Mouse (Mus musculus) mouse trophoblast stem cell (cell line): ENCODE results near the gene Ccdc73.

Experiments used
- in situ Hi-C, 2 experiments: fragments of 300-500 bp; cut with MseI, MboI; formaldehyde crosslinking; loops; 2 replicates in 1 of 2; 3 replicates in 1 of 2; pipeline ENCODE4 v1.15.1; 2025

Ccdc73 gene

DNA sequence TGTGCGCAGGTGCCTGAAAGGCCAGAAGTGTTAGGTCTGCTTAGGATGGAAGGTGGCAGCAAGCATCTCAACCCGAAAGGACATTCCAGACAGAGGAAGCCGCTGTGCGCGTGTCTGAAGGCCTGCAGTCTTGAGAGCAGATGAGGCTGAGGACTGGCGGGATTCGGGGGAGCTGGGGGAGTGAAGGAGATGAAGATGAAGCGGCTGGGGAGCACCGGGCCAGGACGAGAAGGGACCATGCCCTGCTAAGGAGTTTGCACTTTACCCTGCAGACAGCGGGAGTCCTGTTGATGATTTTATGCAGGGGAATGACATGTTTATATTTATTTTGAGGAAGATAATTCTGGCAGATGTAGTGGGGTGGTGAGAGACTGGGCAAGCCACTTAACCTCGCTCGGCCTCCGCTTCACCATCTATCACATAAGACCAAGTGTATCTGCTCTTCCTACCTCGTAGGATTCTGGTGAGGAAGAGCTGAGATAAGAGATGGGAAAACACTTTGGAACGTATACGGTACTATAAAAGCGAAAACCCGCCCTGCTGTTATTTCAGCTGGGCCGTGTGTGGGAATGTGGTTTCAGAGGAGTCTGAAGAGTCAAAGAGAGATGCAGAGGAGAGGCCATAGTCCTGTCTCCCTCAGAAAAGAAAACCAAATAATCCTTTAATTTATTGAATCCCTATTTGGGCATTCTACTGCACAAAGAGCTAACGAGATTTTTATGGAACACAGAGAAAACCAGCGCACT, 159.5 kb downstream of the Ccdc73 start:
- in situ Hi-C loops, result no loop called here

DNA sequence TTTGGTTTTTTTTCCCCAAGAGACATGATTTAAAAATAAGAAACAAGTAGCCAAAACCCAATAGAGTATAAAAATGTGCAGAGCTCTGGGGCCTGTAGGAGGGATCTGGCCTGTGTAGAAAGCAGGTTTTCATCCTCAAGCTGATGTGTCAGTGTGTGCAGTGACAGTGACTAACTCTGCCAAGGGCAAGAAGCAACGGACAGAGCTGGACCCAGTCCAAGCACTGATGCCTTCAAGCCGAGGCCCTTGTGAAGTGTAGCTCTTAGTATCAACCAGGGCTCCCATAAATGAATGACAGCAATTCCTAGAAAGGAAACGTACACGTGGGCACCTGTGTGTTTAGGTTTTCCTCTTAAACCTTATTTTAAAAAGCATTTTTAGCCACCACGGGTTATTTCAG, 161.2 kb downstream of the Ccdc73 start:
- in situ Hi-C loops, result no loop called here

DNA sequence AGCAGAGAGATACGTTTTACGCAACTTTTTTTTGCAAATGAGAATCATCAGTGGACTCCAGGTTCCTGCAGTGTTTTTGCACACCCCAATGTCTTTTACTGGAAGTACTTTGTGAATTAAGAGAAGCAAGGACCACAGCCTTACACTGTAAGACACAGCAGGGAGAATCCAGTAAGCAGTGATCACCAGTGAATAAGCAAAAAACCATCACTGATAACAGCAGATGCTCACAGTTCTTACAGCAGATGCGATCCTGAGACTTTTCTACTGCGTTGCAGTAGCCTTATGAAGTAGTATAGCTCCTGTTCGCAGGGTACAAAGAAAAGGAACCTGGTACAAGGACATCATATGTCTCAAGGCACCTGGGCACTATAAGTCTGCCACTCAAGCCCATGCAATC, 162.9 kb downstream of the Ccdc73 start:
- in situ Hi-C loops, result no loop called here

DNA sequence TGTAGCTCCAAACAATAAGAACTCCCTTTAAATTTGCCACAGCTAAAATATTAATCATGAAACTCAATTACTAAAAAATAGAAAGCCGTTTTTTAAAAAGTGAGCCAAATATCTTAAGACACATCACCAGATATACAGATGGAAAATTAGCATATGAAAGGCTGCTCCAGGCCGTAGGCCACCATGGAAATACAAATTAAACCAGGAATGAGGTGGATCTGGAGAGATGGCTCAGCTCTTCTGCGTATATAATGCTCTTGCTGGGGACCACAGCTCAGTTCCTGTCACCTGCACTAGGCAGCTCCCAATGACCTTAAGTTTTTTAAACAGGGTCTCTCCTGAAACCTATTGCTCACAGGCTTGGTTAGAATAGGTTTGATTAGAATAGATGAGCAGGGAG, 166.5 kb downstream of the Ccdc73 start:
- in situ Hi-C loops, result no loop called here

DNA sequence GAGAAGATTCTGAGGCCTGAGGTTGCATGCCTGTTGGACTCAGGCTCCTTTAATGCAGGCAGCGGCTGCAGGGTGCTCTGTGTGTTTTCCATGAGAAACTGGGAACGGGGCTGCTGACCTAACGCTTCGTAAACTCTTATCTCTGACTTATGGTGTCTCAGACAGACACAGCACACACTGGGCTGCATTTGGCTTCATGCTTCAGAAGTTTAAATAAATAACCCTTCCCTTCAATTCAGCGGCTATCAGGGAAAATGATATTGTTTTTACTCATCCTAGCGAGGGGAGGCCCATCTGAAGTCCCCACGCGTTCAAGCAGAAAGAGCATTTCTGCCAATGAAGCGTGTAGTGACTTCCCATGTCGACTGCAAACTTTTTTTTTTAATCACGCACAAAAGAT, 168.4 kb downstream of the Ccdc73 start:
- in situ Hi-C loops, result no loop called here

DNA sequence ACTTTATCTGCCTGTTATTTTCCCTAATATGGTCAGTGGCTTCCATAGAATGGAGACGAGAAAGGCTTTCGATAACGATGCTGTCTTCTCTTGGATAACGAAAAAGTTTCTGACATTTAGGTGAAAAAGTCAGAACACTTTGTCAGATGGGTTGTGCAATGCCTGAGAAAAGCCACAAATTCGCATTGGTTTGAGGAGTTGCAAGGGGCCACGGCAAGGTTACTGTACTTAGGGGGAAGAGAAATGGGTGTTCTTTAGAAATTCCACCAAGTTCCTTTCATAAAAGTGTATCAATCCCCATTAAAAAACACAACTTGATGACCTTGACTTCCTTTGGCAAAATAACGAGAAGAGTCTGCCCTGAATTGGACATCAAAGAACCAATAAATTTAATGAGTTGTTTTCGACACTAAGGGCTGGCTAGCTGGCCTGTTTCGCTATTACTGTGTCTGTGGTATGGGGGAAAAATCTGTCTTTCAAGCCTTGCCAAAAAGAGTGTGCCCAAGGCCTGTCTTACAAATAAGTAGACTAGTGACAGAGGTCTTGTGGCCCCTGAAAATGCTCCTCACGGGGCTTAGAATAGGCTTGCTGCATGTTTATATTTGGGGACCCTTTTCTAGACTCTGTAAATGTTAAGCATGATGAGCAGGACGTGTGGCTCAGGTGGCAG, 168.9 kb downstream of the Ccdc73 start:
- in situ Hi-C loops, result no loop called here

DNA sequence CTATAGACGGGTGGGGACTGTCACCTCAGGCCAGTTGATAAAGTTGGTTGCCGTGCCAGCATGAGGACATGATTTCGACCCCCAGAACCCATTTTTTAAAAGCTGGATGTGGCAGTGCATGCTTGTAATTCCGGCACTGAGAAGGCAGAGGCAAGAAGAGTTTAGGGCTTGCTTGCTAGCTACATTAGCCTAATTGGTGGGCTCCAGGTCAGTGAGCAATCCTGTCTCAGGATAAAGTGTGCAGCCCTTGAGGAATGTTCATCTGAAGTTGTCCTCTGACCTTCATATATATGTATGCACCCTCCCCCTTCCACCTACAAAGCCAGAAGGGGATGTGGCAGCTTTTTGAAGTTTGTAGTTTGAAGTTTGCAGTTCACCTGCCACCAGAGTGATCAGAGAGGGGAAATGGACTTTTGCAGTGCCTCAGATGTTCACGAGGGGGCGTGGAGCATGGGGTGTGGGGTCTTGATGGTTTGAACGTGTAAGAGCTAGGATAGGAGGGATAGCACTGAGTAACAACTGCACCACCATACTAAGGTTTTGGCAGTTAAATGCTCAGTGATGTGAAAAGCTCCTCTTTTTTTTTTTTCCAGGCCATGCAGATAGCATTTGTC, 170.5 kb downstream of the Ccdc73 start:
- in situ Hi-C loops, result no loop called here

DNA sequence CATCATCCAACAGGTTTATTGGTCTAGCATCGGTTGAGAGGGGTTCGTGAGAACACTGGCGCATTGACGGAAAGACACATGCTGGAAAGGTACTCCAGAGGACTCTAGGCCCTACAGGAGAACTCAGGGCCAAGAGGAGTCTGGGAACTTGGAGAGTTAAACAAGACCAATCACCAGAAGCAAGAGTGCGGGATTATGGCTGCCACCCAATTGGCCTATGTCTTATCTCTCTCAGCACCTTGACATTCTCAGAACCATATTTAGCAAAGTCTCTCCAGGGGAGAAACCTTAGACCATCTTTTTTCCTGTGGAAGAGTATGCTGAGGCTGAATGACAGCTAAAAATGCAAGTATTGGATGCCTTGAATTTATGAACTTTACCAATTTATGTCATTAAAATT, 171.3 kb downstream of the Ccdc73 start:
- in situ Hi-C loops, result no loop called here

DNA sequence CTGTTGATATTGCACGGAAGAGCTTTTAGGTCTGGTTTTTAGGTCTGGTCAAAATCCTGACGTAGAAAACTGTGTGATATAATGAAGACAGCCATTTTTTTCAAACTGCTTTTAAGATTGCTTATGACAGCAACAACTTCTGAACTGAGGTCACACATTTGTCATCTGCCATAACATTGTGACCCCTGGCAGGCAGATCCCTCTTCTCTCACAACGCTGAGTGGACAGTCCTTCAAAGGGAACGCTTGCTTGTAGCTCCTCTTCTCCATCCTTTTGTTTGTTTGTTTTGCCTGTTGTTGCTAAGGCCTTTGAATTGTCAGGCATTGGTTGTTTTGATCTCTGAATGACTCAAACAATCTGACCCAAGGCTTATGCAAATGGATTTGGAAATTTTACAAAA, 173.3 kb downstream of the Ccdc73 start:
- in situ Hi-C loops, result no loop called here

DNA sequence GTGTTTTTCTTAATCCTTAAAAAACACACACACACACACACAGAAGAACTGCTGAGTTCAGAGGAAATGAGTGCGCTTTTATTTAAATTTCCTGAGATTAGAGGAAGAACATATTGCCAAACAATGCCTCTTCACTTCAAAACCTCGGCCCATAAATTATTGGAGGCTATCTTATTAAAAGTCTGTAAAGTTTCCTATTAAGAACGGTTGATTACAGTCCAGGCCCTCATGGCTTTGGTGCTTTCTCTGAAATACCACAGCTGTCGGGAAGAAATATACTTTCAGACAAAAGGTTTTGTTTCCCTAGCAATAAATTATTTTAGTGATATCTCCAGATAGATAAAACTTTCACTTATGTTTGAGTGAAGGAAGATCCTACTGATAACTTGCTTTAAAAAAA, 175.5 kb downstream of the Ccdc73 start:
- in situ Hi-C loops, result no loop called here

DNA sequence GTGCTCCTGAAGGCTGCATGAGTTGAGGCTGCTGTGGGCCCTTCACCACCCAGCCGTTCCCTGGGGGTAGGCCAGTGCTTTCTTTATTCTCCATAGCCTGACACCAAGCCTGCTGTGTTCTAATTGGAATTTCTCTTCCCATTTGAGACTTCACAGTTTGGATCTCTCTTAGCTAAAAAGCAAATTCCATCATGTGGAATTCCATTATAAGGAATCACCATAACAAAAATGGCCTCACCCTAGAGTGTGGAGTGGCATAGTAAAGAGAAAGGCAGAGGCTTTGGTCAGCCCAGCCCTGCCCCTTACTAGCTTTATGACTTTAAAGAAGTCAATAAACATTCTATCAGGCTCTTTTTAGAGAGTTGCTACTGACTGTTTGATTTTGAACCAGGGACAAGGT, 180.7 kb downstream of the Ccdc73 start:
- in situ Hi-C loops, result no loop called here

DNA sequence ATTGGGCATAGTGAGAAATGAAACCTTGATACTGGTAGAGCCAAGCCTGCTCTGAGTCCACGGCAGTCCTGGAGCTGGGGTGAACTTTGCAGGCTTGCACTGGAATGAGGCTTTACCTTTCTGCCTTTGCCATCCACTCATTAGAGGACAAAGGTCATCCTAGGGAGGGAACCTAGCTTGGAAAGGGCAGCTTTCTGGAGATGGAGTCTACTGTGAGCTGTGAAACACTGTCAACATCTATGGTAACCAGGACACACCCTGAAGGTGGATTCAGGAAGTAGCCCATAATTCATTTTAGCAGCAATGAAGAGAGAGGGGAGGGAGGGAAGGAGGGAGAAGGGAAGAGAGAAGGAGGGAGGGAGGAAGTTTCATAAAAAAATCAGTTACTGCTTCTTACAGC, 187.9 kb downstream of the Ccdc73 start:
- in situ Hi-C loops, result no loop called here

DNA sequence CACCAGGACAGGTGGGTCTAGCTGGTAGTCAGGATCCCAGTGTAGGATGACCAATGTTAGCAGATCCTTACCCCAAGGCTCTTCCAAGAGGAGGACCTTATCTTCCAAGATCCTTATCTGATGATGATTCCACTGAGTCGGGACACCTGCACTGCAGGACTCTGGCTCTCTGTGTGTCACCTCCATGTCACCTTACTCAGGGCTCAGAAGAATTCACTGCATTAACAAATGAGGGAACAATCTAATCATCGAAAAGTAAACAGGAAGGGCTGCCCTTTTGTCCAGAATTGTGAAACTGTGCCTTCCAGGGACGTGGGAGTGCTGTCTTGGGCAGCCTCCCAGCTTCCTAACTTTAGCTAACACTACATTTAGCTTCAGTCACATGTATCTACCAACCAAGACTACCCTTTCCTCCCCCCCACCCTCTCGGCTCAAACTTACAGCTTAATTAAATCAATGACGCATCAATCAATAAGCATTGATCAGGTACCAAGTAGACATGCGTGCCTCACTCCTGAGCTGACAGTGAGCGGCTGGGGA, 191.0 kb downstream of the Ccdc73 start:
- in situ Hi-C loops, result no loop called here

DNA sequence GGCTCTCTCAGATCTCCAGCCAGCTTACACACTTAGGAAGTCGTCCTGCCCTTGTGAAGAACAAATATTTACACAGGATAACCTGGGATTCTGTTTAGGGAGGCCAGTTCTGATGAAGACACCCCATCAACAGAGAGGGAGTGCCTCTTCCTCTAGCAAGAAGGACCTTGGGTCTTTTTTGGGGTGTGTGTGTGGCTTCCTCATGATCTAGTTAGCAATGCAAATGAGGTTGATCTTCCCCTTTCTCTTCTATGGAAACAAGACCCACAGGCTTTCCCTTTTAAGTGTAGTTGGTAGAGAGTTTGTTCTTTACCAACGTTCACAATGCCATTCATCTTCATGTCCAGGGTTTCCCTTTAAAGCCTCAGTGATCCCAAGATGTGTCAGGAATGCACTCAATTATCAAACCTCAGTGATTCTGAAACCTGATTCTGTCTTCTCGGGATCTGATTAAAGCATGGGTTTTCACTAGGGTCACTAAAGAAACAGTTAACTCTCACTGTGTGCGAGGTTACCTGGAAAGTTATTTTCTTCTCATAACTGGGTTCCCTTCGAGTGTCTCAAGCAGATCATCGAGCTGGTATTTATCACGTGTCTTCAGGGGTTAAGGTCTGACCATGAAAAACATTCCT, 195.3 kb downstream of the Ccdc73 start:
- in situ Hi-C loops, result no loop called here
